Mouse (Mus musculus) stomach, postnatal 0 days (tissue): ENCODE results near the gene Gm21974.

Experiments
- CTCF ChIP-seq: IDR thresholded peaks from 2 replicates; pipeline ENCODE4 v1.5.1; 2016; ENCODE audit warnings: antibody characterized with exemption, low read depth, mild to moderate bottlenecking, moderate library complexity
- EP300 ChIP-seq: optimal IDR thresholded peaks from 2 replicates; pipeline ENCODE3; 2016; ENCODE audit warnings: antibody characterized with exemption

- no peak for TF ChIP-seq CTCF
- TF ChIP-seq EP300: no peak
Measured at GRCm38 (mm10) chr7:127927726-127928125, 32.5 kb upstream of the Gm21974 start.
